Mouse (Mus musculus) v-Abl transformed pro-B cells (cell line): ENCODE results near the gene Gm8857.
"Not testable (repeated sequence)": the region's sequence is repeated elsewhere in the genome, so short reads cannot be mapped to it uniquely, and the experiment has no call there.

ENCODE experiments used
- in situ Hi-C, 2 experiments: fragments of 400-800 bp; cut with MboI; formaldehyde crosslinking; loops; one replicate each; pipeline ENCODE4 v1.15.1; 2025; ENCODE audit not compliant: unreplicated experiment in 2 of 2

The Gm8857 gene

DNA sequence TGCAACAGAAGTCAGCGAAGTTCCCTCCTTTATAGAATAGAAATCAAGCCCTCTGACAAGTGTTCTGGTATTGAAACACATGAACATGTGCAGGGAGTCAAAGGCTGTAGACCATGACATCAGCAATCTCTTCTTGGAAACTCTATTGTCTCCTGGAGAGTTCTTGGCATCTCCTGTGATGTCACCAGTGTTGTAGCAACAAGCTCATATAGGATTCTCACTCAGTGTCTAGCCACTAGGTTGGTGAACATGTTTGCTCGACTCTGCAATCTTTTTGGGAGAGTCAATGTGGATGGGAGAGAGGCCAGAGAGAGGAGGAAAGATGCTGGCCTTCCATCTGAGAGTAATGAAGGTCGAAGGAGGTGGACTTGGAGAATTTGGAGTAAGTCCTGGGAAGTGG, at the start of gene Gm8857, which contains the start of gene Gm8871:
Gm8857 (plus strand) TSS at position 303 of the 400 bp plus-strand sequence.
Gm8871 (plus strand) TSS at position 301 of the 400 bp plus-strand sequence.
- in situ Hi-C loops, result not testable (repeated sequence)

DNA sequence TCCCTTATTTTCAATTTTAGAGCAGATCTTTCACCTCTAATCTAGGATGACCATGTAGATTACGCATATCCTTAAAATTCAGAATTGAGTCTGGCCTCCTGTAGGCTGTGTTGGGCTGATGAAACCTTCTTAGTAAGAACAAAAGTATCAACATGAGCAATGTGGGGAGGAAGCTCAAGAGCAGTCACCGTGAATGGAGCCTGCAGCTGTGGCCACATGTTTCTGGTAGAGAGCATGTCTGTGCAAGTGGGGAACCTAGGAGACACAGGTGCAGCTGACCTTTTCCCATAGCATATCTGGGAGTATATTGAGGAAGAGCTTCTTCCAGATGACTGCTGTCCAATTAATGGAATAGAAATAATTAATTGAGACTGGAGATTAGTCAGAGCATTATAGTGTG, 5.9 kb downstream of the Gm8857 start:
- in situ Hi-C loops, result not testable (repeated sequence)

- in situ Hi-C loops, result not testable (repeated sequence)
These were observed 10.4 kb downstream of the Gm8857 start for GRCm38 (mm10) chr5:10958057-10958456.
